Mouse (Mus musculus) E14TG2a.4 (cell line): ENCODE measurements around the gene Ubash3b.

ENCODE experiments used
- CTCF ChIP-seq: conservative IDR thresholded peaks from 2 replicates; pipeline ENCODE4 v1.5.1; 2014; ENCODE audit warnings: low read length
- NANOG ChIP-seq: IDR thresholded peaks from 2 replicates; pipeline ENCODE4 v1.6.1; 2014; ENCODE audit warnings: borderline replicate concordance, low read length, mixed read lengths
- POU5F1 ChIP-seq: IDR thresholded peaks from 2 replicates; pipeline ENCODE4 v1.6.1; 2014; ENCODE audit warnings: low read length, borderline replicate concordance

GRCm38 (mm10) chr9:41181372-41181771 is 19.9 kb upstream of the Ubash3b start:
- TF ChIP-seq CTCF (no peak), NANOG (no peak), POU5F1 (no peak)
